Mouse (Mus musculus) kidney, postnatal 14 days (tissue): ENCODE results near the gene Ip6k3.

Source experiments
- DNase-seq: peaks from one replicate; pipeline ENCODE4 v3.0.0; 2022; ENCODE audit warnings: mixed read lengths

Gene Ip6k3

GRCm38 (mm10) chr17:27151411-27151810, 16.2 kb downstream of the Ip6k3 start:
- no peak for DNase-seq

- peak; percentile 66 for DNase-seq
Observed at GRCm38 (mm10) chr17:27150871-27151270, 16.7 kb downstream of the Ip6k3 start.

- no peak for DNase-seq
Observed at GRCm38 (mm10) chr17:27146323-27146923, 21.2 kb downstream of the Ip6k3 start.

GRCm38 (mm10) chr17:27144152-27144551, 23.4 kb downstream of the Ip6k3 start:
- no peak for DNase-seq

- peak; percentile 52 for DNase-seq
Observed at GRCm38 (mm10) chr17:27141971-27142450, 25.6 kb downstream of the Ip6k3 start.

- no peak for DNase-seq
Observed at GRCm38 (mm10) chr17:27140262-27140661, 27.3 kb downstream of the Ip6k3 start.

- no peak for DNase-seq
Observed at GRCm38 (mm10) chr17:27139304-27139703, 28.3 kb downstream of the Ip6k3 start.

GRCm38 (mm10) chr17:27138396-27138795, 29.2 kb downstream of the Ip6k3 start:
- DNase-seq, result no peak

- DNase-seq, result no peak
Observed at GRCm38 (mm10) chr17:27134715-27135114, 32.9 kb downstream of the Ip6k3 start.

- DNase-seq, result no peak
Observed at GRCm38 (mm10) chr17:27134187-27134586, 33.4 kb downstream of the Ip6k3 start.

GRCm38 (mm10) chr17:27133551-27134141, 33.9 kb downstream of the Ip6k3 start, which contains the start of gene Uqcc2:
Gene Uqcc2 (minus strand): TSS chr17:27133916.
- DNase-seq, result peak; percentile 99

- DNase-seq, result no peak
Observed at GRCm38 (mm10) chr17:27132238-27132637, 35.4 kb downstream of the Ip6k3 start.

GRCm38 (mm10) chr17:27131240-27131665, 36.3 kb downstream of the Ip6k3 start:
- no peak for DNase-seq

GRCm38 (mm10) chr17:27130246-27130645, 37.3 kb downstream of the Ip6k3 start:
- DNase-seq, result no peak

GRCm38 (mm10) chr17:27129819-27130218, 37.8 kb downstream of the Ip6k3 start:
- DNase-seq, result no peak

GRCm38 (mm10) chr17:27129291-27129690, 38.3 kb downstream of the Ip6k3 start:
- DNase-seq, result no peak

GRCm38 (mm10) chr17:27128189-27128588, 39.4 kb downstream of the Ip6k3 start:
- DNase-seq, result no peak

- no peak for DNase-seq
Observed at GRCm38 (mm10) chr17:27126974-27127373, 40.6 kb downstream of the Ip6k3 start.

- DNase-seq, result no peak
Observed at GRCm38 (mm10) chr17:27125669-27126202, 41.9 kb downstream of the Ip6k3 start.

GRCm38 (mm10) chr17:27125185-27125584, 42.4 kb downstream of the Ip6k3 start:
- DNase-seq, result peak; percentile 70

GRCm38 (mm10) chr17:27123813-27124375, 43.7 kb downstream of the Ip6k3 start:
- peak; percentile 34 for DNase-seq

- no peak for DNase-seq
Observed at GRCm38 (mm10) chr17:27123103-27123502, 44.5 kb downstream of the Ip6k3 start.

- DNase-seq, result no peak
Observed at GRCm38 (mm10) chr17:27122701-27123100, 44.9 kb downstream of the Ip6k3 start.

- no peak for DNase-seq
Observed at GRCm38 (mm10) chr17:27121781-27122180, 45.8 kb downstream of the Ip6k3 start.
